Mouse (Mus musculus): ENCODE measurements around the gene Tm4sf4. TPM values are rescaled to one million over a fixed set of nuclear protein-coding genes. Genes with fewer than 3 reads are reported as not detected.

Gene Tm4sf4
- polyA plus RNA-seq, 1 experiment from 2014 or later, result 0.08 TPM

- H3K9me3 ChIP-seq (ENCODE audit: control insufficient read depth, low read length), result no peaks in the 10 kb centered on the region
- H3K4me1 ChIP-seq (ENCODE audit: control insufficient read depth, insufficient read depth, low read length), result no peaks in the 10 kb centered on the region
- 73% methylated on average over 4 of the region's 4 CpGs for WGBS
- H3K9ac ChIP-seq (ENCODE audit: low read length), result no peak overlapping the region
- no peak for ATAC-seq (ENCODE audit: low FRiP score)
- no peaks in the 10 kb centered on the region for H3K36me3 ChIP-seq (ENCODE audit: control insufficient read depth, insufficient read depth, low read length)
- DNase-seq (ENCODE audit: low spot score, missing footprints), result no peak
- H3K4me2 ChIP-seq, result no peak overlapping the region
- H3K27ac ChIP-seq (ENCODE audit: low read depth, low read length), result no peak overlapping the region
- no peak overlapping the region for H3K4me3 ChIP-seq (ENCODE audit: low read depth, low read length)
- no peaks in the 10 kb centered on the region for H3K27me3 ChIP-seq (ENCODE audit: control insufficient read depth, insufficient read depth, low read length)
These were observed 4.4 kb downstream of the Tm4sf4 start for GRCm38 (mm10) chr3:57429486-57429885.

DNA sequence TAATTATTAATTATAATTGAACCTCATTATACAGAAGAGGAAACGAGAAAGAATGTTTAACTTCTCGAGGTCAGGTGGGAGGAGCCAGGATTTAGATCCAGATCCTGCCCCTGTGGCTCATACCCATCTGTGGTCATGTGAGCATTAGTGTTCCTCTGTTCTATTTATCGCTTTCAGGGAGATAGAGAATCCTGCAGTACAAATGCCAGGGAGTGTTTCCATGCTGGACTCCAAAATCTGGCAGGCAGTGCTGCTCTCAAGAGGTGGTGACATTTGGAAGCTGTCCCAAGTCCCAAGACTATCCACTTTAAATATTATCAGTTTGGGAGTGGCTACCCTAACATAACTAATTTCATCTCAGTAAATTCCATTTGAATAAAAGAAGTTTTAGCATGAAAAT is 6.6 kb downstream of the Tm4sf4 start:
- Histone ChIP-seq H3K27me3 (ENCODE audit: control insufficient read depth, insufficient read depth, low read length) (no peaks in the 10 kb centered on the region), H3K36me3 (ENCODE audit: control insufficient read depth, insufficient read depth, low read length) (no peaks in the 10 kb centered on the region), H3K9me3 (ENCODE audit: control insufficient read depth, low read length) (no peaks in the 10 kb centered on the region), H3K27ac (ENCODE audit: low read depth, low read length) (no peak overlapping the region), H3K4me3 (ENCODE audit: low read depth, low read length) (no peak overlapping the region), H3K4me2 (no peak overlapping the region), H3K9ac (ENCODE audit: low read length) (no peak overlapping the region), H3K4me1 (ENCODE audit: control insufficient read depth, insufficient read depth, low read length) (no peaks in the 10 kb centered on the region)
- no peak for DNase-seq (ENCODE audit: low spot score, missing footprints)
- WGBS, result 74% methylated on average over 3 of the region's 3 CpGs
- no peak for ATAC-seq (ENCODE audit: low FRiP score)

DNA sequence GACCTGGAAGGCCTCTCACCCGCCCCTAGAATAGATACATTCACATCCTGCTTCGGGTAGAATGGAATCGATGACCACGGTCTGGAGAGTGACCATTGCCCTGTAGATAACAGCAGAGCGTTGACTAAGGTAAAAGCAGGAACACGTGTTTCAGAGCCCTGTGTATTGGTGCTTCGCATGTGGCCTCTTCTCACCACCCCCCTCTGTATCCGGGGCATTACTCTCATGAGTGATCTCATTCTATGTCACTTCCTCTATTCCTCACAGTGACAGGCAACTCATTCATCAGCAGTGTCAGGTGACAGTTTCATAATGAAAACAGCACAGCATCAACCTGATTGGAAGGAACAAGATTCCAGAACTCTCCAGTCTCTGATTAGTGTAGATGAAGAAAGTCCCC is 10.2 kb downstream of the Tm4sf4 start:
- no peak overlapping the region for H3K9ac ChIP-seq (ENCODE audit: low read length)
- no peaks in the 10 kb centered on the region for H3K27me3 ChIP-seq (ENCODE audit: control insufficient read depth, insufficient read depth, low read length)
- no peak for ATAC-seq (ENCODE audit: low FRiP score)
- no peak overlapping the region for H3K4me2 ChIP-seq
- no peaks in the 10 kb centered on the region for H3K9me3 ChIP-seq (ENCODE audit: control insufficient read depth, low read length)
- no peaks in the 10 kb centered on the region for H3K36me3 ChIP-seq (ENCODE audit: control insufficient read depth, insufficient read depth, low read length)
- no peak overlapping the region for H3K27ac ChIP-seq (ENCODE audit: low read depth, low read length)
- no peak overlapping the region for H3K4me3 ChIP-seq (ENCODE audit: low read depth, low read length)
- no peaks in the 10 kb centered on the region for H3K4me1 ChIP-seq (ENCODE audit: control insufficient read depth, insufficient read depth, low read length)
- no peak for DNase-seq (ENCODE audit: low spot score, missing footprints)
- 77% methylated on average over 8 of the region's 8 CpGs for WGBS

DNA sequence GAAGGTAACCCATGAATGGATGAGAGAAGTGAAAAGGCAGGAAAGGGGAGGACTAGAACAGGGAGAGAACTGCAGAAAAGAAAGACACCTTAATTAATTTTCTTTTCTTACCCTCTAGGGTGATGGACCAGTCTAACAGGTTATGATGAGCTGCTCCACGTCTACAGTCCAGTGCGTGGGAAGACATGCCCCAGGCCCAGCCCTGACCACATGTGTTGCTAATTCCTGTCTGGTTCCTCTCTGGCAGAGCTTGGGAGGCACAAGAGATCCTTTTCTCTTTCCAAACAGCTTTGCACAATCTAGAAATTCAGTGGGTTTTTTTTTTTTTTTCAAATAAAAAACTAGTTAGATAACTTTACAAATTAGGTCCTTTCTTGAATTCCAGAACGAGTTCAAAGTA is 15.8 kb downstream of the Tm4sf4 start:
- 77% methylated on average over 3 of the region's 3 CpGs for WGBS
- H3K36me3 ChIP-seq (ENCODE audit: control insufficient read depth, insufficient read depth, low read length), result no peaks in the 10 kb centered on the region
- DNase-seq (ENCODE audit: low spot score, missing footprints) (no peak), ATAC-seq (ENCODE audit: low FRiP score) (no peak)
- H3K27ac ChIP-seq (ENCODE audit: low read depth, low read length), result no peak overlapping the region
- H3K9ac ChIP-seq (ENCODE audit: low read length), result no peak overlapping the region
- no peaks in the 10 kb centered on the region for H3K27me3 ChIP-seq (ENCODE audit: control insufficient read depth, insufficient read depth, low read length)
- H3K4me2 ChIP-seq, result no peak overlapping the region
- no peaks in the 10 kb centered on the region for H3K4me1 ChIP-seq (ENCODE audit: control insufficient read depth, insufficient read depth, low read length)
- no peak overlapping the region for H3K4me3 ChIP-seq (ENCODE audit: low read depth, low read length)
- no peaks in the 10 kb centered on the region for H3K9me3 ChIP-seq (ENCODE audit: control insufficient read depth, low read length)

- H3K4me2 ChIP-seq, result no peak overlapping the region
- H3K4me3 ChIP-seq (ENCODE audit: low read depth, low read length), result no peak overlapping the region
- 62% methylated on average over 3 of the region's 3 CpGs for WGBS
- ATAC-seq (ENCODE audit: low FRiP score) (no peak), DNase-seq (ENCODE audit: low spot score, missing footprints) (peak; percentile 26)
- H3K9ac ChIP-seq (ENCODE audit: low read length), result no peak overlapping the region
- no peak overlapping the region for H3K27ac ChIP-seq (ENCODE audit: low read depth, low read length)
- H3K4me1 ChIP-seq (ENCODE audit: control insufficient read depth, insufficient read depth, low read length), result no peaks in the 10 kb centered on the region
- no peaks in the 10 kb centered on the region for H3K36me3 ChIP-seq (ENCODE audit: control insufficient read depth, insufficient read depth, low read length)
- H3K9me3 ChIP-seq (ENCODE audit: control insufficient read depth, low read length), result no peaks in the 10 kb centered on the region
- H3K27me3 ChIP-seq (ENCODE audit: control insufficient read depth, insufficient read depth, low read length), result no peaks in the 10 kb centered on the region
These were observed 20.6 kb downstream of the Tm4sf4 start for GRCm38 (mm10) chr3:57445706-57446105.

DNA sequence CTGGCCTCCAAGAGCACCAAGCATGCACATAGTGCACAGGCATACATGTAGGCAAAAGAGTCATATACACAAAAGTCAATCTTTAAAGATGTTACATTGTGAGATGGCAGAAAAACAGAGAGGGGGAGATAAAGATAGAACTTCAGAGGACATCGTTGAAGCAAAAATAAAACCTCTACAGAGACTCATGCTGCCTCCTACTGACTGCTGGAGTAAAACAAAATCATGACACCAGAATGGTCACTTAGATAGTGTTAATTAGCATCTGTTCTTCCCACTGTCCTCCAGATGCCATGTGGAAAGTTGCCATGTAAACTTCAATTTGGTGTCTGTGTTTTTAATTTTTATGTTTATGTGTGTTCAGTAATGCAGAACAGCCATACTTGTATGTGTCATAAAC is 22.8 kb downstream of the Tm4sf4 start:
- ATAC-seq (ENCODE audit: low FRiP score), result no peak

DNA sequence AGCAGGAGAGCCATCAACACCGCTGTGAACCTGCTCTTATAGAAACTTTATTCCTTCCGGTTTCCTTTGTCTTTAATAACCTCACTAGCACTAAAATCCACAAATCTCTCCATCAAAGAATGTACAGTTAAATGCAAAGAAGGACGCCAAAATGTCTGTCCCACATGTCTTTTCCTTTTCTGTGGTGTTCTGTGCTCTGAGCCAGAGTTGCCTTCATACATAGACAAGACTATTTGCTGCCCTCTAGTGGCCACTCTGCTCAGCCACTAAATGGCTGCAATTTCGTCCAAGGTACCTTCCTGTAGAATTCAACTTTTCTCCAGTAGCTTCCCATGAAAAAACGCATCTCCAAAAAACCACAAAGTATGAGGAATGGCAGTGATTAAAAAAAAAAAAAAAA is 23.3 kb downstream of the Tm4sf4 start:
- no peaks in the 10 kb centered on the region for H3K9me3 ChIP-seq (ENCODE audit: control insufficient read depth, low read length)
- H3K9ac ChIP-seq (ENCODE audit: low read length), result no peak overlapping the region
- no peak overlapping the region for H3K27ac ChIP-seq (ENCODE audit: low read depth, low read length)
- H3K27me3 ChIP-seq (ENCODE audit: control insufficient read depth, insufficient read depth, low read length), result no peaks in the 10 kb centered on the region
- H3K4me2 ChIP-seq, result no peak overlapping the region
- no peaks in the 10 kb centered on the region for H3K36me3 ChIP-seq (ENCODE audit: control insufficient read depth, insufficient read depth, low read length)
- DNase-seq (ENCODE audit: low spot score, missing footprints) (peak; percentile 97), ATAC-seq (ENCODE audit: low FRiP score) (peak; percentile 62; the same call in 1 of the 2 replicates)
- WGBS, result 39% methylated on average over 5 of the region's 5 CpGs
- no peaks in the 10 kb centered on the region for H3K4me1 ChIP-seq (ENCODE audit: control insufficient read depth, insufficient read depth, low read length)
- H3K4me3 ChIP-seq (ENCODE audit: low read depth, low read length), result no peak overlapping the region

More for the DNA sequence above, 22.8 kb downstream of the Tm4sf4 start:
- Histone ChIP-seq H3K27ac (ENCODE audit: low read depth, low read length) (no peak overlapping the region), H3K4me3 (ENCODE audit: low read depth, low read length) (no peak overlapping the region), H3K4me1 (ENCODE audit: control insufficient read depth, insufficient read depth, low read length) (no peaks in the 10 kb centered on the region), H3K27me3 (ENCODE audit: control insufficient read depth, insufficient read depth, low read length) (no peaks in the 10 kb centered on the region), H3K36me3 (ENCODE audit: control insufficient read depth, insufficient read depth, low read length) (no peaks in the 10 kb centered on the region), H3K9me3 (ENCODE audit: control insufficient read depth, low read length) (no peaks in the 10 kb centered on the region), H3K4me2 (no peak overlapping the region), H3K9ac (ENCODE audit: low read length) (no peak overlapping the region)
- DNase-seq (ENCODE audit: low spot score, missing footprints), result no peak
- WGBS, result 58% methylated on average over 1 of the region's 1 CpGs

DNA sequence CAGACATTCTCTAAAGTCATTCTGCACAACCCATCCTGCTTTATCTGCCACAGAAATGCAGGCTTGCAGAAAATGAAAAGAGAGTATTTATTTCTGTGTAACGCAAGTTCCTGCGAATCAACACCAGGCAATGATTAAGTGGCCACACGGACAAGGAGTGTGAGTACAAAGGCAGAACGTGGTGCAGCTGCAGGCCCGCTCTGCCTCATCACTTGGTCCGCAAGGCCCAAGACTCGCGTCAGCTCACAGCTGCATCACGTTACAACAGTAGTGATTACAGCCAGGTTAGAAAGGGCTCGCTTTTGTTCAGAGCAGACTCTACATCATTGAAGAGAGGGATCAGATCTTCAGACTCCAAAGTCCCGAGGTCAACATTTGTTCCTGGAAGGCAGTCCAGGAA is 33.5 kb downstream of the Tm4sf4 start:
- Histone ChIP-seq H3K36me3 (ENCODE audit: control insufficient read depth, insufficient read depth, low read length) (no peaks in the 10 kb centered on the region), H3K4me3 (ENCODE audit: low read depth, low read length) (no peak overlapping the region), H3K27me3 (ENCODE audit: control insufficient read depth, insufficient read depth, low read length) (no peaks in the 10 kb centered on the region), H3K4me2 (no peak overlapping the region), H3K27ac (ENCODE audit: low read depth, low read length) (no peak overlapping the region), H3K9me3 (ENCODE audit: control insufficient read depth, low read length) (no peaks in the 10 kb centered on the region), H3K4me1 (ENCODE audit: control insufficient read depth, insufficient read depth, low read length) (no peaks in the 10 kb centered on the region), H3K9ac (ENCODE audit: low read length) (no peak overlapping the region)
- ATAC-seq (ENCODE audit: low FRiP score), result no peak
- no peak for DNase-seq (ENCODE audit: low spot score, missing footprints)
- WGBS, result 85% methylated on average over 11 of the region's 11 CpGs

GRCm38 (mm10) chr3:57463302-57463701 is 38.2 kb downstream of the Tm4sf4 start:
- ATAC-seq (ENCODE audit: low FRiP score) (no peak), DNase-seq (ENCODE audit: low spot score, missing footprints) (no peak)
- no peaks in the 10 kb centered on the region for H3K9me3 ChIP-seq (ENCODE audit: control insufficient read depth, low read length)
- no peaks in the 10 kb centered on the region for H3K27me3 ChIP-seq (ENCODE audit: control insufficient read depth, insufficient read depth, low read length)
- WGBS, result 84% methylated on average over 4 of the region's 4 CpGs
- H3K36me3 ChIP-seq (ENCODE audit: control insufficient read depth, insufficient read depth, low read length), result no peaks in the 10 kb centered on the region
- H3K4me2 ChIP-seq, result no peak overlapping the region
- no peak overlapping the region for H3K27ac ChIP-seq (ENCODE audit: low read depth, low read length)
- H3K4me1 ChIP-seq (ENCODE audit: control insufficient read depth, insufficient read depth, low read length), result no peaks in the 10 kb centered on the region
- no peak overlapping the region for H3K9ac ChIP-seq (ENCODE audit: low read length)
- H3K4me3 ChIP-seq (ENCODE audit: low read depth, low read length), result no peak overlapping the region

DNA sequence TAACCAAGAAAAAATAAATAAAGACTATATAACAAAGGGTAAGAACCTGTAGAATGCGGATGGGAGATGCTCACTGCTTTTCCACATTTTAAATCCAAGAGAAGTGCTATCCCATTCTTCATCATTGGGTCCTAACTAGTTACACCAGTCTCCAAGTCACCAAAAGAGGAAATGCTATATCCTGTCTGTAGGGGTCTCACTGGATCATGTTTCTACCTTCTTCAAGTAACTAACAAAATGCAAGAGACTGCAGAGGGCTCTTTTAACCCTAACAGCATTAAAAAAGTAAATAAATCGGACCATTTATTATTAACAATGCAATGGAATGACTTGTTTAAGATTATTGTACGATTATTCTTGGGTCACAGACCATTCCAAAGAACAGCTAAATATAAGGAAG is 41.2 kb downstream of the Tm4sf4 start:
- no peak for ATAC-seq (ENCODE audit: low FRiP score)

More for the DNA sequence above, 41.2 kb downstream of the Tm4sf4 start:
- Histone ChIP-seq H3K4me3 (ENCODE audit: low read depth, low read length) (no peak overlapping the region), H3K9ac (ENCODE audit: low read length) (no peak overlapping the region), H3K9me3 (ENCODE audit: control insufficient read depth, low read length) (no peaks in the 10 kb centered on the region), H3K27me3 (ENCODE audit: control insufficient read depth, insufficient read depth, low read length) (no peaks in the 10 kb centered on the region), H3K4me1 (ENCODE audit: control insufficient read depth, insufficient read depth, low read length) (peaks cover 7% of the 10 kb centered on the region), H3K27ac (ENCODE audit: low read depth, low read length) (no peak overlapping the region), H3K4me2 (no peak overlapping the region), H3K36me3 (ENCODE audit: control insufficient read depth, insufficient read depth, low read length) (no peaks in the 10 kb centered on the region)
- DNase-seq (ENCODE audit: low spot score, missing footprints), result no peak
- WGBS, result 79% methylated on average over 3 of the region's 3 CpGs
